Mouse (Mus musculus) cerebellum, postnatal 14 days (tissue): ENCODE measurements around the gene Gpalpp1.

Source experiments
- DNase-seq, 2 experiments: peaks; one replicate each; pipeline ENCODE4 v3.0.0; 2021; ENCODE audit warnings: mixed read lengths in 2 of 2

Gene Gpalpp1

GRCm38 (mm10) chr14:76099543-76099942 lies 11.0 kb downstream of the Gpalpp1 start:
- DNase-seq = no peak

DNA sequence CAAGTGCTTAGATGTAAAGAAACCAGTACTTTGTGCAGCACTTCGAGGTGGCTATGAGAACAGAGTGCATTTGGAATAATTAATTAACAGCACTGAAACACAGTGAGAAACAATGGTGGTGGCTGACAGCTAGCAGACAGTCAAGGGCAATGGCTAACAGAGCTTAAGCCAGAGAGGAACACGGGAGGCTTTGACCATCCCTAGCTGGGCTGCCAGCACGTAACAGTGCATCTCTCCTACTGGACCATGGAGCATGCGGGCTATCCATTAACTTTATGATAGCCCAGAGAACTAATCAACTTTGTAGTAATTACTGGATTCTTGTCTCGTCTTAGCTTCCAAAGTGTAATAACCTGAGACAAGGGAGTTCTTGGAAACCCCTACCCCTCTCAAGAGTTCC lies 12.7 kb downstream of the Gpalpp1 start:
- DNase-seq = no peak

- no peak for DNase-seq
Observed at GRCm38 (mm10) chr14:76097244-76097643, 13.3 kb downstream of the Gpalpp1 start.

- DNase-seq = no peak
Observed at GRCm38 (mm10) chr14:76084188-76084587, 26.4 kb downstream of the Gpalpp1 start.

DNA sequence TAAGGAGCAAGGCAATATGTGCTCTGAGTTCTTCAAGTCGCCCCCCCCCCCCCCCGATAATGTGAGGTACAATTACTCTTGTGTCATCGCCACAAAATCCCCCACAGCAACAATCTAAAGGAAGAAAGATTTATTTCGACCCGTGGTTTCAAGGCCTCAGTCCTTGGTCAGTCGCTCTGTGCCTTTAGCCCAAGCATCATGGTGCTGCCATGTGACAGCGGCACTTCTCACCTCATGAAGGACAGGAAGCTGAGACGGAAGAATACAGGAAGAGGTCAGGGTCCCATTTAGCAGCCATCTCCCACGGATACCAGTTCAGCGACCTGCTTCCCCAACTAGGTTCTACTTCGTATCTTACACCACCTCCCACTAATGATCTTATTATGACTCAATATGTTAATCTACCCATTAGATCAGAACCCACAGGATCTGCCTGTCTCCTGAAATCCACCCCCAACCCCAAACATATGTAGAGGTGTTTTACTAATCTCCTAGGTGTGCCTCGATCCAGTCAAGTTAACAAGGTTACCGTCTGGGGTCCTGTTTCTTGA lies 28.4 kb downstream of the Gpalpp1 start:
- no peak for DNase-seq

DNA sequence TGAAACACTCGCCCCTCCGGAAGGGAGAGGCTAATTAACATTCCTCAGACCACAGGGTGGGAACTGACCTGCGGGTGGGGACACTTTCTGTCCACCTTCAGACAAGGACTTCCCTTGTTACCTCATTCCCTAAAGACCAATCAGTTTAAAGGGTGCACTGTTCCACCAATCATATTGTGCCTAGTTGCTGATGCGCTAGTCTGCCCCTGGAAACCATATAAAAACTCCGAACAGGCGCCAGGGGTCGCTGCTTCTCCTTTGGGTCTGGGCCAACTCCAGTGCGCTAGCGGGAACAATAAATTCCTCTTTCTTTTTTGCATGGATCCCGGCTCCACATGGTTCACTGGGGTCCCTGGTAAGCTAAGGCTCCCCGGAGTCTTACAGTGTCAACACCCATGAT lies 29.1 kb downstream of the Gpalpp1 start:
- DNase-seq = peak; percentile 3 to 30

DNA sequence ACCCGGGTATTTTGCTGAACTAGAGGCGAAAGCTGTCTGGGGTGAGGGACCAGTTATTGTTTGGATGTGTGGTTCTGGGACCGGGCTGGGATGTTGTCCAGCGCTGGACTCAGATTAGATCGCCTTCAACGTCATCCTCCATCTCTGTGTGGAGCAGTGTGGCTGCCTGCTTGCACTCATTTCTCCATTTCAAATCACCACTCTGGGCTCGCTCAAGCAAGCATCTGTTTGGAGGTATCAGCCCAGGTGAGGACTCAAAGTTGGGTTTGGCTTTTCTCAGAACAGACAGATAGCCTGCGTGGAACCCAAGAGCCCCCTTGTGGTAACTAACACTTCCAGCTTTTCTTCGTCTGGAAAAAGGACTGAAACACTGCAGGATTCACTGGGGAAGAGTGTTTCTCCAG lies 33.5 kb downstream of the Gpalpp1 start:
- DNase-seq = peak; percentile 75 to 77

DNA sequence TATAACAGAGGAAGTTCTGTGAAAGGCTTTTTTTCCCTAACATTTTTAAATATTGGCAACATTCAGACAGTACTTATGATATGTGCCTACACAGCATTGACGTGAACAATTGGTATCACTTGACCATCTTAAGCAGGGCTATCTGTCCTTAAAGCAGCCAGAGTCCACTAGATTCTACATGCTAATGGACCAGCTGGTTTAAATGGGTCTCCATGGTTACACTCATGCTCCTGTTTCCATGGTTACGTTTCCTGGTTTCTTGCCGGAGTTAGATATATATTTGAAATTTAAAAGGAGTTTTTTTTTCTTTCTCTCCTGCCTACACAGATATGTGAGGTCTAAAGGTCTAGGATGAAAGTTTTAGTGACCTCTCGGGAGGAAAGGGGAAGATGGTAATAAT lies 34.0 kb downstream of the Gpalpp1 start:
- no peak for DNase-seq

DNA sequence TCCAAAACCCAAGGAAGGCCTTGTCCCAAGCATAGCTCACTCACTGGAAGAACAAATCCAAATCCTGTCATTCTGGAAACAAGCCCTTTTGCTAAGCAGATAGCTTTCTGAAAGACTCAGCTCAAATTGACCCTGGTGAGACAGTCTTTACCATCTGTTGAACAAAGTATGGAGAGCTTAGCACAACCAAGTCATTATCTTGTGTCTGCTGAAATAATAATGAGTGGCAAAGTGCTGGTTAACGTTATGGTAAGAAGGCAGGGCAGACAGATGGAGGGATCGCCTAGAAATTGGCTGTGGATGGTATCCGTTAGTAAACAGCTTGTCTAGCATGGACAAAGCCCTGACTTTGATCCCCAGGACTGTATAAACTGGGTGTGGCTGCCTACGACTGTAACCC lies 34.8 kb downstream of the Gpalpp1 start:
- DNase-seq = no peak

GRCm38 (mm10) chr14:76074206-76074605 lies 36.4 kb downstream of the Gpalpp1 start:
- DNase-seq = no peak

GRCm38 (mm10) chr14:76072626-76073025 lies 37.9 kb downstream of the Gpalpp1 start:
- DNase-seq = peak in 1 of 2 experiments; percentile 7

- DNase-seq = no peak
Observed at GRCm38 (mm10) chr14:76069296-76069695, 41.3 kb downstream of the Gpalpp1 start.

DNA sequence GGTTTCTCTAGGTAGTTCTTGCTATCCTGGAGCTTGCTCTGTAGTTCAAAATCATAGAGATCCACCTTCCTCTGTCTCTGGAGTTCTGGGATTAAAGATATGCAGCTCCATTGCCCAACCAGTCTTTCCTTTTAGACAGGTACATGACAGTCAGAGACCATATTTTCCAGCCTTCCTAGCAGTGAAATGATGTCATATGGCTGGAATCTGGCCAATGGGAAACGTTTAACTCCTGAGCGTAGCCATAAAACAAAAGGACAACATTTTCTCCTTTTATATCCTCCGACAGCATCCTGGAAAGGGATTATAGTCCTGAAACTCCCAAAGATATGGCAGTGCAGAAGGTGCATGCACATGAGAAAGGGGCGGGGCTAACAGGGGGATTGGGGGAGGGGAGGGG lies 42.3 kb downstream of the Gpalpp1 start:
- no peak for DNase-seq

- no peak for DNase-seq
Observed at GRCm38 (mm10) chr14:76067237-76067636, 43.3 kb downstream of the Gpalpp1 start.

GRCm38 (mm10) chr14:76059441-76059840 lies 51.1 kb downstream of the Gpalpp1 start:
- DNase-seq = peak in 1 of 2 experiments; percentile 19

- DNase-seq = peak in 1 of 2 experiments; percentile 4
Observed at GRCm38 (mm10) chr14:76053726-76054125, 56.8 kb downstream of the Gpalpp1 start.

DNA sequence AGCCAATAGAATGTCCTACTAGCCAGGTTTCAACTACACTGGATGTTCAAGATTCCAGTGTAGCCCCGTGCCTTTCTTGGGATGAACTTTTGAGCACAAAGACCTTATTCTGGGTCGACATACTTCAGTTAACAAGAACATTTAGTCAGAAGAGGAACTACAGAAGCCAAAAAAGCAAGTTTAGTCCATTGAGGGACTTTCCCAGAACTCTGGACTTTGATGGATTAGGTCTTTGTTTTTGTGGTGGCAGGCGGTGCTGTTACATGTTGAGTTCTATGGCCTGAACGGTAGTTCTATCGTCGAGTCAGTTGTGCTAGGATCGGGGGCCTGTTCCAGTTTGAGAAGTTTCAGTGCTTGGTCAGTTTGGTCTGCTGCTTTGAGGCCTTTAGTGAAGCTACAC lies 58.6 kb downstream of the Gpalpp1 start:
- no peak for DNase-seq

GRCm38 (mm10) chr14:76045767-76046166 lies 64.8 kb downstream of the Gpalpp1 start:
- DNase-seq = no peak

- no peak for DNase-seq
Observed at GRCm38 (mm10) chr14:76044164-76044557, 66.4 kb downstream of the Gpalpp1 start.

DNA sequence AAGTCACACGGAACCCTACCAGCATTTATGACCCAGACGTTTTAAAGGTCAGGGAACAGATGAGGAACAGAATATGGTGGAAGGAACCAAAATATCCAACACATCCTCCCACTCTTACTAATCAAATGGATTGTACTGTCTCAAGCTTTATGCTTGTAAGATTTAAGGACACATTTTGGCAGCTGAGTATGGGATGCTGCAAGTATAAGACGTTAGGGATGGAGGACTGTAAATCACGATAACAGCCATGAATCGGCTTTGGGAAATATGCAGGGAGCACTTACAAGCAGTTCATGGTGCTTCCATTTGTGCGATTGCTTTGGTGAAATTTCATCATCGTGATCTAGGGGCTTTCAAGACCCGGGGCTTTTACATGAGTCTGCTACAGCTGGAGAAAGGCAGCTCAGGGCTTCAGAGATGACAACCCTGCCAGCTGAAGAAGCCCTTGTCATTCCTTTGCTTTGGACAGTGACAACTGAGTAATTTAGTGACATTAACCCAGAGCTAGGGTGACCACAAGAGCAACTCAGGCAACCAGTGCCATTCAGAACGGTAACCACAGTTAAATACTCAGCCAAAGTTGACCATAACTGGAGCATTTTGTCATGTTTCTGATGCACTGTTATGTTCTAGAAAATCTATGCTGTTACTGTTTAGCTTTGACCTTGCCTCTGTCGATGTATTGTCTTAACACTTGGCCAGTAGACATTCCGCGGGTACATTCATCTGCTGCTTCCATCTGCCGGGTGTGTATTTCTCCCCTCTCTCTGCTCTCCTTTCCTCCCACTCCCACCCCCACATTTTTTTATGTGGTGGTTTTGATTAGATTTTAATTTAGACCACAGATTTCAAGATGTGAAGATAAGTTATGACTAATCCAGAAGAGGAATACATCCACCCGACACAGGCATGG lies 67.1 kb downstream of the Gpalpp1 start:
- DNase-seq = no peak
